Mouse (Mus musculus) midbrain, embryonic 10.5 days (tissue): ENCODE measurements around the gene Glyctk. TPM values are rescaled to one million over a fixed set of nuclear protein-coding genes. Genes with fewer than 3 reads are reported as not detected.
A peak's percentile ranks its signal among the peaks of the same experiment; 100 is the strongest.

ENCODE experiments used
- DNase-seq: peaks from one replicate; pipeline ENCODE4 v3.0.0-alpha.2; 2017; ENCODE audit warnings: low spot score
- H3K27ac ChIP-seq: fragments of 300-500 bp; sonication (generic); replicated peaks from 2 replicates; pipeline ENCODE4 v1.5.1; 2016; ENCODE audit warnings: mild to moderate bottlenecking
- H3K27me3 ChIP-seq: fragments of 300-500 bp; sonication (generic); 2 replicates; pipeline ENCODE4 v1.6.1; 2016; ENCODE audit warnings: low read depth, mild to moderate bottlenecking; ENCODE audit not compliant: poor library complexity, severe bottlenecking
- H3K36me3 ChIP-seq: fragments of 300-500 bp; sonication (generic); 2 replicates; pipeline ENCODE4 v1.6.1; 2016; ENCODE audit warnings: mild to moderate bottlenecking, moderate library complexity
- H3K4me1 ChIP-seq: fragments of 300-500 bp; sonication (generic); 2 replicates; pipeline ENCODE4 v1.6.1; 2016
- H3K4me3 ChIP-seq: fragments of 300-500 bp; sonication (generic); 2 replicates; pipeline ENCODE4 v1.5.1; 2016; ENCODE audit warnings: mild to moderate bottlenecking, moderate library complexity
- H3K9me3 ChIP-seq: fragments of 300-500 bp; sonication (generic); replicated peaks from 2 replicates; pipeline ENCODE4 v1.6.1; 2016; ENCODE audit warnings: mild to moderate bottlenecking
- WGBS: fragments of 180-500 bp; shearing (Covaris S2); methylation state at CpG from one replicate; pipeline ENCODE4 v1.1.7; 2016; 5-methylcytosine and 5-hydroxymethylcytosine counted together
- polyA plus RNA-seq: library from polyadenylated mRNA; unstranded; fragments of >200 nt; fragmentation: Nextera tagmentation; extraction: Ambion mirVana; gene quantifications from 2 replicates; pipeline ENCODE4 v1.2.1, GENCODE M21; 2016

Glyctk gene
- polyA plus RNA-seq: 5.0 and 8.4 TPM in 2 replicates

- H3K27ac ChIP-seq: peak within 1 kb of the TSS; percentile 47; the same call in 1 of the 2 replicates
- peaks cover 4% of the 10 kb centered on the region; the same call in 1 of the 2 replicates for H3K27me3 ChIP-seq
- no peaks in the 10 kb centered on the region for H3K9me3 ChIP-seq
- no peak within 1 kb of the TSS for H3K4me3 ChIP-seq
- no peak for DNase-seq
- peaks cover 20% of the 10 kb centered on the region for H3K36me3 ChIP-seq
- 88% methylated on average over 6 of the region's 6 CpGs for WGBS
- peaks cover 53% of the 10 kb centered on the region for H3K4me1 ChIP-seq
These were observed at the start of gene Glyctk for GRCm38 (mm10) chr9:106158037-106158491. TSS of gene Glyctk (minus strand) at chr9:106158138.

GRCm38 (mm10) chr9:106206515-106206914 lies 48.6 kb upstream of the Glyctk start:
- DNase-seq: no peak
- H3K27ac ChIP-seq: no peak overlapping the region
- WGBS: 89% methylated on average over 2 of the region's 2 CpGs
- H3K4me3 ChIP-seq: no peak overlapping the region
- H3K27me3 ChIP-seq: no peaks in the 10 kb centered on the region
- no peaks in the 10 kb centered on the region for H3K9me3 ChIP-seq
- peaks cover 22% of the 10 kb centered on the region for H3K36me3 ChIP-seq
- peaks cover 49% of the 10 kb centered on the region for H3K4me1 ChIP-seq

- Histone ChIP-seq H3K36me3 (peaks cover 22% of the 10 kb centered on the region), H3K4me1 (peaks cover 41% of the 10 kb centered on the region), H3K27me3 (no peaks in the 10 kb centered on the region), H3K27ac (no peak overlapping the region), H3K4me3 (no peak overlapping the region), H3K9me3 (no peaks in the 10 kb centered on the region)
- WGBS: 85% methylated on average over 7 of the region's 7 CpGs
- DNase-seq: no peak
These were observed 47.9 kb upstream of the Glyctk start for GRCm38 (mm10) chr9:106205713-106206290.

GRCm38 (mm10) chr9:106203990-106204851 lies 46.3 kb upstream of the Glyctk start:
- WGBS: 86% methylated on average over 7 of the region's 7 CpGs
- Histone ChIP-seq H3K4me1 (peaks cover 49% of the 10 kb centered on the region), H3K4me3 (peak overlapping the region; percentile 74), H3K36me3 (peaks cover 19% of the 10 kb centered on the region), H3K27me3 (peaks cover 8% of the 10 kb centered on the region; the same call in 1 of the 2 replicates), H3K27ac (peak overlapping the region; percentile 86), H3K9me3 (no peaks in the 10 kb centered on the region)
- DNase-seq: no peak

GRCm38 (mm10) chr9:106202819-106203636 lies 45.1 kb upstream of the Glyctk start, which contains the start of gene Twf2:
TSS of gene Twf2 (plus strand) at chr9:106203108.
- Histone ChIP-seq H3K9me3 (no peaks in the 10 kb centered on the region), H3K36me3 (peaks cover 10% of the 10 kb centered on the region), H3K27me3 (peaks cover 8% of the 10 kb centered on the region; the same call in 1 of the 2 replicates), H3K27ac (peak within 1 kb of the TSS; percentile 86), H3K4me1 (peaks cover 61% of the 10 kb centered on the region), H3K4me3 (peak within 1 kb of the TSS; percentile 74)
- peak; percentile 92 for DNase-seq
- 2% methylated on average over 53 of the region's 61 CpGs for WGBS

GRCm38 (mm10) chr9:106201895-106202294 lies 44.0 kb upstream of the Glyctk start:
- WGBS: 90% methylated on average over 3 of the region's 3 CpGs
- Histone ChIP-seq H3K9me3 (no peaks in the 10 kb centered on the region), H3K27ac (no peak overlapping the region), H3K36me3 (peaks cover 12% of the 10 kb centered on the region), H3K4me3 (peak overlapping the region; percentile 74), H3K4me1 (peaks cover 72% of the 10 kb centered on the region), H3K27me3 (peaks cover 8% of the 10 kb centered on the region; the same call in 1 of the 2 replicates)
- no peak for DNase-seq

GRCm38 (mm10) chr9:106199535-106200272 lies 41.8 kb upstream of the Glyctk start, which contains the start of gene Ppm1m:
TSS of gene Ppm1m (minus strand) at chr9:106199746.
- Histone ChIP-seq H3K36me3 (peaks cover 31% of the 10 kb centered on the region), H3K27ac (peak within 1 kb of the TSS; percentile 90), H3K4me1 (peaks cover 68% of the 10 kb centered on the region), H3K27me3 (peaks cover 8% of the 10 kb centered on the region; the same call in 1 of the 2 replicates), H3K4me3 (peak within 1 kb of the TSS; percentile 77), H3K9me3 (no peaks in the 10 kb centered on the region)
- no peak for DNase-seq
- 38% methylated on average over 18 of the region's 18 CpGs for WGBS

GRCm38 (mm10) chr9:106198962-106199458 lies 41.1 kb upstream of the Glyctk start:
- under 1% methylated on average over 51 of the region's 51 CpGs for WGBS
- H3K4me3 ChIP-seq: peak overlapping the region; percentile 77
- H3K9me3 ChIP-seq: no peaks in the 10 kb centered on the region
- H3K4me1 ChIP-seq: peaks cover 61% of the 10 kb centered on the region
- peaks cover 38% of the 10 kb centered on the region for H3K36me3 ChIP-seq
- peak; percentile 82 for DNase-seq
- H3K27ac ChIP-seq: peak overlapping the region; percentile 90
- H3K27me3 ChIP-seq: peaks cover 8% of the 10 kb centered on the region; the same call in 1 of the 2 replicates

GRCm38 (mm10) chr9:106197732-106198131 lies 39.8 kb upstream of the Glyctk start:
- DNase-seq: no peak
- H3K27me3 ChIP-seq: peaks cover 8% of the 10 kb centered on the region; the same call in 1 of the 2 replicates
- 94% methylated on average over 9 of the region's 9 CpGs for WGBS
- no peaks in the 10 kb centered on the region for H3K9me3 ChIP-seq
- H3K27ac ChIP-seq: no peak overlapping the region
- H3K4me1 ChIP-seq: peaks cover 48% of the 10 kb centered on the region
- H3K4me3 ChIP-seq: peak overlapping the region; percentile 77; the same call in 1 of the 2 replicates
- peaks cover 49% of the 10 kb centered on the region for H3K36me3 ChIP-seq

- no peak for DNase-seq
- Histone ChIP-seq H3K4me1 (peaks cover 43% of the 10 kb centered on the region), H3K9me3 (no peaks in the 10 kb centered on the region), H3K36me3 (peaks cover 54% of the 10 kb centered on the region), H3K27me3 (peaks cover 8% of the 10 kb centered on the region; the same call in 1 of the 2 replicates), H3K4me3 (0 out of 2 replicates have a peak overlapping the region, but pooled peaks have one; percentile 77), H3K27ac (no peak overlapping the region)
- WGBS: 92% methylated on average over 3 of the region's 3 CpGs
These were observed 39.3 kb upstream of the Glyctk start for GRCm38 (mm10) chr9:106197081-106197713.

GRCm38 (mm10) chr9:106195693-106196092 lies 37.8 kb upstream of the Glyctk start:
- no peaks in the 10 kb centered on the region for H3K9me3 ChIP-seq
- peaks cover 69% of the 10 kb centered on the region for H3K36me3 ChIP-seq
- H3K4me3 ChIP-seq: no peak overlapping the region
- peaks cover 41% of the 10 kb centered on the region for H3K4me1 ChIP-seq
- H3K27me3 ChIP-seq: peaks cover 8% of the 10 kb centered on the region; the same call in 1 of the 2 replicates
- DNase-seq: no peak
- 92% methylated on average over 8 of the region's 8 CpGs for WGBS
- no peak overlapping the region for H3K27ac ChIP-seq
